Mouse (Mus musculus): ENCODE data around the gene Dcst1.
A peak's percentile ranks its signal among the peaks of the same experiment; 100 is the strongest.

The Dcst1 gene

GRCm38 (mm10) chr3:89361675-89362074 is 3.4 kb downstream of the Dcst1 start, which contains the start of gene Dcst2:
TSS of gene Dcst2 (plus strand) at chr3:89361975.
- no peak for DNase-seq (ENCODE audit: low spot score)

- no peak for DNase-seq (ENCODE audit: low spot score)
Measured at GRCm38 (mm10) chr3:89360237-89360636, 4.8 kb downstream of the Dcst1 start.

- DNase-seq (ENCODE audit: low spot score): peak; percentile 72
Measured at GRCm38 (mm10) chr3:89359630-89360029, 5.4 kb downstream of the Dcst1 start.

GRCm38 (mm10) chr3:89356029-89356428 is 9.0 kb downstream of the Dcst1 start:
- DNase-seq (ENCODE audit: low spot score): no peak

GRCm38 (mm10) chr3:89355512-89355902 is 9.5 kb downstream of the Dcst1 start:
- DNase-seq (ENCODE audit: low spot score): no peak

DNA sequence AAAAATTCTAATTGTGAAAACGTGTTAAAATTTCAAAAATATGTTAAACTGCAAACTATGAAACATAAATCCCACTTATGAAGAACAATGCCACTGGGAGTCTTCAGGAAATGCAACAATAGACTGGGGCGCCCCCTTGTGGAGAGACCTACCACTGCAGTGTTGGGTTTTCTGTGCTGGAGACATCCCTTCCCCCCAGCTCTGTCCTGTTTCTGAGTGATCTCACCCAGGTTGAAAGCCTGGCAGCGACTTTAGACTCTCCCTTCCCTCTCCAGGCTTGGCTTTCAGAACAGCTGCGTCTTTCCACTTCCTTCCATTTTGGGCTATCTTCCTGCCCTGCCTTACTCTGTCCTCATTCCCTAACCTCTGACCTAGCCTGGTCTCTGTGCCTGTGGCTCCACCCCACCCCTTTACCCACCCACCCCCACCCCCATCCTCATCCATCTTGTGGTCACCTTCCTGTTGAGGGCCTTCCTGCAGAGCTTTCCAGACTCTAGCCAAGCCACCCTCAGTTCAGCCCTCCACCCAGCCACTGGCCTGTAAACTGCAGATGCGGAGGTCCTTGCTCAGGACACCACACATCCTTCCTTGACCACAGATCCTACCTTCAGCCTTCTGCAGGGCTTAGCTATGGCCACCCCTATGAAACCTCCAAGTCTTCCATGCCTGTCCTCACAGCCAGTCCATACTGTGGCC is 10.1 kb downstream of the Dcst1 start:
- DNase-seq (ENCODE audit: low spot score): peak; percentile 93

- peak; percentile 47 for DNase-seq (ENCODE audit: low spot score)
Measured at GRCm38 (mm10) chr3:89351271-89351670, 13.8 kb downstream of the Dcst1 start.

GRCm38 (mm10) chr3:89349869-89350501 is 15.1 kb downstream of the Dcst1 start, which contains the start of gene Adam15:
TSS of gene Adam15 (minus strand) at chr3:89349996.
- peak; percentile 85 for DNase-seq (ENCODE audit: low spot score)

GRCm38 (mm10) chr3:89348911-89349868 is 15.9 kb downstream of the Dcst1 start:
- peak; percentile 72 for DNase-seq (ENCODE audit: low spot score)

GRCm38 (mm10) chr3:89347916-89348315 is 17.1 kb downstream of the Dcst1 start:
- DNase-seq (ENCODE audit: low spot score): no peak

- no peak for DNase-seq (ENCODE audit: low spot score)
Measured at GRCm38 (mm10) chr3:89346815-89347540, 18.1 kb downstream of the Dcst1 start.

DNA sequence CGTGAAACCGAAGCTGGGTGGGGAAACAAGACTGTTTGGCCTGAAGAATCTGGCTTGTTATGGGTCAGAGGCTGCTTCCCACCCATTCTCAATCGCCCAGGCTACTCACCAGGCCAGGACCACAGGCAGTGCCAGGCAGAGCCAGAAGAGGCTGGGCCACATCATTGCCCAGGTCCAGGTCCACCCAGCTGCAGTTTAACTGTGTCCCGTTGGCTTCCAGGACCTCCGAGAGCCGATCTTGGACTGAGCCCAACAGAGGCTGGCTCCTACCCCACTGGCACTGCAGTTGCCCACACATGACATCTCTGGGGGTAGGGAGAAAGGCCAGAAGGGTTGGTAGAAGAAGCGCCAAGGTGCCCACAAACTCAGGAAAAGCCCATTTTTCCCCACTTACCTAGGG is 21.8 kb downstream of the Dcst1 start:
- DNase-seq (ENCODE audit: low spot score): no peak

- no peak for DNase-seq (ENCODE audit: low spot score)
Measured at GRCm38 (mm10) chr3:89341794-89342193, 23.3 kb downstream of the Dcst1 start.

DNA sequence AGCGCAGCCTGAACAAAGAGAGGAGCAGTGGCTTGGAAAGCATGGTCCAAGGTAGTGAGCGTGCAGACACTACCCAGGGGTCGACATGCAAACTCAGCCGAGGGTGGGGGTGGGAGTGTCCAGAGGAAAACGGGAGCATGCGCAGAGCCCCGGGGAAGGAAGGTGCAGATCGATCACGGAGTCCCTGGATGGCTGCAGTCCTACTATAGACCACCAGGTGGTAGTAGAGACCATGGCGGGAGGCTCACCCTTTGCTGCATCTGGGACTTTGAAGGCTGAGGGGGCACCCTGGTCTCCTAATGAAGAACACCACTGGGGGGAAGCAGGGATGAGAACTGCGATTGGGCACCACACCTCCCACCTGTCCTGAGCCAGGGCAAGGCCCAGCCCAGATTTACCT is 24.6 kb downstream of the Dcst1 start:
- DNase-seq (ENCODE audit: low spot score): peak; percentile 70

GRCm38 (mm10) chr3:89339416-89339815 is 25.6 kb downstream of the Dcst1 start:
- DNase-seq (ENCODE audit: low spot score): peak; percentile 83

- peak; percentile 72 for DNase-seq (ENCODE audit: low spot score)
Measured at GRCm38 (mm10) chr3:89337721-89338578, 27.1 kb downstream of the Dcst1 start, which contains the start of gene Efna4. TSS of gene Efna4 (minus strand) at chr3:89338028.

GRCm38 (mm10) chr3:89337062-89337720 is 27.9 kb downstream of the Dcst1 start:
- DNase-seq (ENCODE audit: low spot score): no peak

DNA sequence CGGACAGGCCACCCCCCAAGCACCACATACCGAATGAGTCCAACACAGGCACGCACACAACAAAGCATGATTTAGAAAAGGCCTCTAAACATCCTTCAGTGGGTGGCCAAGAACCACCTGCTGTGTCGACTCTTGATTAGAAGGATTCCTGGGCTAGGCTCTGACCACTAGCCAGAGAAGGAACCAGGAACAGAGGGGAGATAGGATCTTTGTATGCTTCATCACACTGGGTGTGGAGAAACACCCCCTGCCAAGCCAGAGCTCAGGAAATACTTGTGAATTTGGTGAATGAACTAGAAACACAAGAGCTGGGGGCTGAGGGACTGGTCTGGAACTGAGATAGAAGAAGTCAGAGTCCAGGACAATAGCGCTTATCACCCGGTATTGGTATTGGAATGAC is 28.5 kb downstream of the Dcst1 start:
- DNase-seq (ENCODE audit: low spot score): no peak

- no peak for DNase-seq (ENCODE audit: low spot score)
Measured at GRCm38 (mm10) chr3:89333053-89333452, 32.0 kb downstream of the Dcst1 start.

DNA sequence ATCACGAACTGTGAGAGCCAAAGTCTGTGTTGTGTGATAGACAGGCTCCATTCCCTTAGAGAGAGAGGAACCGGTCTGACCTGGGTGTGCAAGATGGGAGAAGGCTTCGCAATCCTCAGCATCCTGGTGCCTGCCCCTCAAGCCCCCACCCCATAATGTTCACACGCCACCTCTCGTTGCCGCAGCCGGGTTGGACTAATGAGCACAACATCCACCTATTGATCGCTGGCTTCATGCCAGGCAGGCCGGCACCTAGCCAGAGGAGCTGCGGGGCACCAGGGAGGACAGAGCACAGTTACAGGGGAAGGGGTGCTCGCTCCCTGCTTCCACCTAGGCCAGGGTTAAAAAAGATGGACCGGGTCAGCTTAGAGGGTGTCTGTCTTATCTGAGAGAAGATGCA is 32.6 kb downstream of the Dcst1 start:
- no peak for DNase-seq (ENCODE audit: low spot score)

All from adipocyte (in vitro differentiated cells).